Mouse (Mus musculus): ENCODE data around the gene Zfp143. TPM values are rescaled to one million over a fixed set of nuclear protein-coding genes. Genes with fewer than 3 reads are reported as not detected.

The Zfp143 gene
- total and polyA plus RNA-seq, 3 experiments, result 13.9 to 15.7 TPM; not detected in 1

- TF ChIP-seq MYC (IDR thresholded peaks at IDR 0.05; ENCODE audit: low read depth, low read length), result peak; percentile 91
- no peak for TF ChIP-seq E2F4 (IDR thresholded peaks at IDR 0.05; ENCODE audit: borderline replicate concordance, low read depth, low read length)
- no peak for TF ChIP-seq NRF1 (IDR thresholded peaks at IDR 0.05; ENCODE audit: insufficient read depth, low read depth, low read length, poor library complexity, severe bottlenecking)
- TF ChIP-seq MAZ (IDR thresholded peaks at IDR 0.05; ENCODE audit: low read depth, low read length), result no peak
- no peak for TF ChIP-seq ETS1 (IDR thresholded peaks at IDR 0.05; ENCODE audit: low read depth, low read length)
- no peak for TF ChIP-seq USF1 (IDR thresholded peaks at IDR 0.05; ENCODE audit: low read depth, low read length)
- no peak for TF ChIP-seq UBTF (IDR thresholded peaks at IDR 0.05; ENCODE audit: borderline replicate concordance, insufficient read depth, low read depth, low read length)
- no peak for TF ChIP-seq BHLHE40 (IDR thresholded peaks at IDR 0.05; ENCODE audit: borderline replicate concordance, low read depth, low read length)
- TF ChIP-seq MAX (IDR thresholded peaks at IDR 0.05; ENCODE audit: low read length), result peak; percentile 77
- TF ChIP-seq ZNF384 (IDR thresholded peaks at IDR 0.05; ENCODE audit: low read depth, low read length), result no peak
- TF ChIP-seq POLR2AphosphoS5 (IDR thresholded peaks at IDR 0.05; ENCODE audit: borderline replicate concordance, low read depth, low read length), result no peak
- no peak for TF ChIP-seq MAFK (IDR thresholded peaks at IDR 0.05; ENCODE audit: borderline replicate concordance, low read depth, low read length)
- no peak for TF ChIP-seq CTCF (IDR thresholded peaks at IDR 0.05 in 2 of 3, conservative IDR thresholded peaks at IDR 0.05 in 1 of 3; ENCODE audit: control insufficient read depth in 1 of 3, insufficient read depth in 1 of 3, low read depth in 2 of 3, low read length in 3 of 3, poor library complexity in 1 of 3, severe bottlenecking in 1 of 3)
- no peak for TF ChIP-seq RCOR1 (IDR thresholded peaks at IDR 0.05; ENCODE audit: low read depth, low read length)
- TF ChIP-seq ZC3H11A (IDR thresholded peaks at IDR 0.05; ENCODE audit: low read depth, low read length), result no peak
- TF ChIP-seq GATA1 (IDR thresholded peaks at IDR 0.05; ENCODE audit: low read depth, low read length), result peak; percentile 64
- 0 out of 2 replicates have a peak, but pooled peaks have one; percentile 12 for TF ChIP-seq ZMIZ1 (IDR thresholded peaks at IDR 0.05; ENCODE audit: low read depth, low read length)
- TF ChIP-seq KAT2A (conservative IDR thresholded peaks at IDR 0.05; ENCODE audit: low read depth, low read length), result no peak; the same call in 1 of the 2 replicates
Measured at GRCm38 (mm10) chr7:110018631-110019482, 42.2 kb upstream of the Zfp143 start (continued).

- DNase-seq (ENCODE audit: low read depth, low spot score), result no peak
- TF ChIP-seq GABPA (IDR thresholded peaks at IDR 0.05; ENCODE audit: low read depth, low read length) (no peak), ZC3H11A (IDR thresholded peaks at IDR 0.05; ENCODE audit: low read depth, low read length) (no peak), RAD21 (IDR thresholded peaks at IDR 0.05; ENCODE audit: low read depth, low read length) (no peak), HCFC1 (IDR thresholded peaks at IDR 0.05; ENCODE audit: low read depth, low read length) (no peak), ETS1 (IDR thresholded peaks at IDR 0.05; ENCODE audit: low read depth, low read length) (no peak), E2F4 (IDR thresholded peaks at IDR 0.05; ENCODE audit: borderline replicate concordance, low read depth, low read length) (no peak), SMC3 (IDR thresholded peaks at IDR 0.05; ENCODE audit: low read depth, low read length) (no peak), NRF1 (IDR thresholded peaks at IDR 0.05; ENCODE audit: insufficient read depth, low read depth, low read length, poor library complexity, severe bottlenecking) (no peak), MAX (IDR thresholded peaks at IDR 0.05; ENCODE audit: low read length) (no peak), NELFE (IDR thresholded peaks at IDR 0.05; ENCODE audit: low read depth, low read length) (no peak)
- Histone ChIP-seq H3K27me3 (ENCODE audit: control insufficient read depth in 1 of 2, insufficient read depth in 2 of 2, low read length in 2 of 2) (no peaks in the 10 kb centered on the region), H3K27ac (ENCODE audit: control insufficient read depth, low read depth, low read length) (no peak overlapping the region), H3K4me3 (ENCODE audit: control insufficient read depth in 1 of 2, insufficient read depth in 1 of 2, low read depth in 2 of 2, low read length in 2 of 2) (no peak overlapping the region), H3K9ac (ENCODE audit: control insufficient read depth, low read depth, low read length, poor library complexity, severe bottlenecking) (no peak overlapping the region), H3K9me3 (replicated peaks; ENCODE audit: insufficient read depth, low read length) (no peaks in the 10 kb centered on the region), H3K4me1 (ENCODE audit: control insufficient read depth in 1 of 2, insufficient read depth in 2 of 2, low read length in 2 of 2) (peaks cover 7 to 12% of the 10 kb centered on the region in 2 experiments), H3K36me3 (ENCODE audit: control insufficient read depth in 1 of 2, insufficient read depth in 2 of 2, low read length in 2 of 2) (peaks cover 58 to 67% of the 10 kb centered on the region in 2 experiments), H3K79me2 (ENCODE audit: control insufficient read depth, insufficient read depth, low read length, poor library complexity) (peaks cover 85% of the 10 kb centered on the region)
Measured at GRCm38 (mm10) chr7:110023553-110023952, 37.5 kb upstream of the Zfp143 start.
